Mouse (Mus musculus) ES-E14 (cell line): ENCODE measurements around the gene Spata5. TPM values are rescaled to one million over a fixed set of nuclear protein-coding genes. Genes with fewer than 3 reads are reported as not detected.

Experiments used
- DNase-seq: peaks from one replicate; pipeline ENCODE4 v3.0.0-alpha.2; 2013; ENCODE audit warnings: low read depth, low spot score
- H3K27ac ChIP-seq: 2 replicates; pipeline ENCODE4 v1.5.1; 2012; ENCODE audit warnings: low read depth, mild to moderate bottlenecking, low read length, moderate library complexity, mixed read lengths; ENCODE audit not compliant: poor library complexity, insufficient read depth, severe bottlenecking
- H3K36me3 ChIP-seq: 2 replicates; pipeline ENCODE4 v1.6.1; 2012; ENCODE audit warnings: mild to moderate bottlenecking, low read length, moderate library complexity, mixed read lengths; ENCODE audit not compliant: control insufficient read depth, poor library complexity, insufficient read depth, severe bottlenecking
- H3K4me1 ChIP-seq, 2 experiments: fragments of 150-350 bp in 1 of 2; sonication (generic) in 1 of 2; 2 replicates each; pipeline ENCODE4 v1.6.1; 2012; ENCODE audit warnings: low read length in 2 of 2, mild to moderate bottlenecking in 1 of 2, mixed read lengths in 1 of 2; ENCODE audit not compliant: control insufficient read depth in 2 of 2, insufficient read depth in 2 of 2, poor library complexity in 1 of 2
- H3K4me3 ChIP-seq, 2 experiments: fragments of 150-350 bp in 1 of 2; sonication (generic) in 1 of 2; 2 replicates each; pipeline ENCODE4 v1.5.1; 2012; ENCODE audit warnings: low read length in 2 of 2, low read depth in 1 of 2, mild to moderate bottlenecking in 1 of 2, mixed read lengths in 1 of 2; ENCODE audit not compliant: insufficient read depth in 1 of 2, poor library complexity in 1 of 2, severe bottlenecking in 1 of 2
- H3K9ac ChIP-seq: 2 replicates; pipeline ENCODE4 v1.6.1; 2012; ENCODE audit warnings: low read depth, mild to moderate bottlenecking, low read length, mixed read lengths; ENCODE audit not compliant: poor library complexity, insufficient read depth, severe bottlenecking
- H3K9me3 ChIP-seq: fragments of 150-350 bp; sonication (generic); 2 replicates; pipeline ENCODE4 v1.6.1; 2012; ENCODE audit warnings: low read depth, mild to moderate bottlenecking, low read length; ENCODE audit not compliant: control insufficient read depth, insufficient read depth
- CHD2 ChIP-seq: IDR thresholded peaks from 2 replicates; pipeline ENCODE4 v1.6.1; 2014; ENCODE audit warnings: mild to moderate bottlenecking, low read depth, low read length, inconsistent platforms
- HCFC1 ChIP-seq: IDR thresholded peaks from 2 replicates; pipeline ENCODE4 v1.6.1; 2012; ENCODE audit warnings: low read length, inconsistent platforms, borderline replicate concordance; ENCODE audit not compliant: insufficient read depth
- MAFK ChIP-seq: IDR thresholded peaks from 2 replicates; pipeline ENCODE4 v1.6.1; 2014; ENCODE audit warnings: mild to moderate bottlenecking, low read depth, low read length, inconsistent platforms; ENCODE audit not compliant: insufficient read depth
- ZC3H11A ChIP-seq: IDR thresholded peaks from 2 replicates; pipeline ENCODE4 v1.6.1; 2012; ENCODE audit warnings: low read depth, mild to moderate bottlenecking, inconsistent platforms, low read length, borderline replicate concordance
- ZNF384 ChIP-seq: IDR thresholded peaks from 2 replicates; pipeline ENCODE4 v1.6.1; 2012; ENCODE audit warnings: low read depth, low read length, inconsistent platforms
- in situ Hi-C, 2 experiments: fragments of 600-800 bp; cut with MboI; formaldehyde crosslinking; loops; one replicate each; pipeline ENCODE4 v1.15.1; 2025; ENCODE audit warnings: low sequenced_read_pairs in 2 of 2, inconsistent platforms in 1 of 2; ENCODE audit not compliant: unreplicated experiment in 2 of 2
- total RNA-seq: library from RNA; depleted of rRNA; stranded (reverse); fragments of 300-350 nt; gene quantifications from 2 replicates; pipeline ENCODE4 v1.2.3, GENCODE M21; 2012

The Spata5 gene
- total RNA-seq, 1 experiment, result 54.3 TPM

GRCm38 (mm10) chr3:37488173-37488572 is 68.5 kb downstream of the Spata5 start:
- TF ChIP-seq CHD2 (no peak), ZC3H11A (no peak), ZNF384 (no peak), HCFC1 (no peak), MAFK (no peak)
- H3K4me1 ChIP-seq, result no peaks in the 10 kb centered on the region
- DNase-seq, result no peak
- H3K36me3 ChIP-seq, result no peaks in the 10 kb centered on the region; the same call in 1 of the 2 replicates
- no peak overlapping the region for H3K4me3 ChIP-seq
- H3K27ac ChIP-seq, result no peak overlapping the region
- H3K9ac ChIP-seq, result no peak overlapping the region
- no peaks in the 10 kb centered on the region for H3K9me3 ChIP-seq
- in situ Hi-C loops, result no loop called here

GRCm38 (mm10) chr3:37490025-37490424 is 70.3 kb downstream of the Spata5 start:
- Histone ChIP-seq H3K4me1 (no peaks in the 10 kb centered on the region), H3K4me3 (no peak overlapping the region), H3K9ac (no peak overlapping the region), H3K36me3 (no peaks in the 10 kb centered on the region; the same call in 1 of the 2 replicates), H3K9me3 (no peaks in the 10 kb centered on the region), H3K27ac (no peak overlapping the region)
- in situ Hi-C loops, result no loop called here
- no peak for TF ChIP-seq ZNF384
- TF ChIP-seq MAFK, result no peak
- TF ChIP-seq HCFC1, result no peak
- TF ChIP-seq CHD2, result no peak
- no peak for TF ChIP-seq ZC3H11A
- no peak for DNase-seq

GRCm38 (mm10) chr3:37500939-37501338 is 81.2 kb downstream of the Spata5 start:
- TF ChIP-seq ZNF384 (no peak), HCFC1 (no peak), MAFK (no peak), ZC3H11A (no peak), CHD2 (no peak)
- Histone ChIP-seq H3K27ac (no peak overlapping the region), H3K9ac (no peak overlapping the region), H3K4me3 (no peak overlapping the region), H3K36me3 (no peaks in the 10 kb centered on the region), H3K9me3 (no peaks in the 10 kb centered on the region), H3K4me1 (no peaks in the 10 kb centered on the region)
- in situ Hi-C loops, result no loop called here
- no peak for DNase-seq

- no peaks in the 10 kb centered on the region for H3K9me3 ChIP-seq
- no peak overlapping the region for H3K4me3 ChIP-seq
- no peak overlapping the region for H3K27ac ChIP-seq
- no peak overlapping the region for H3K9ac ChIP-seq
- TF ChIP-seq ZC3H11A (no peak), HCFC1 (no peak), ZNF384 (no peak), CHD2 (no peak), MAFK (no peak)
- DNase-seq, result no peak
- in situ Hi-C loops, result no loop called here
- no peaks in the 10 kb centered on the region for H3K4me1 ChIP-seq
- no peaks in the 10 kb centered on the region for H3K36me3 ChIP-seq
Observed at GRCm38 (mm10) chr3:37502552-37502951, 82.9 kb downstream of the Spata5 start.

- Histone ChIP-seq H3K36me3 (no peaks in the 10 kb centered on the region), H3K9me3 (no peaks in the 10 kb centered on the region), H3K4me1 (no peaks in the 10 kb centered on the region), H3K9ac (no peak overlapping the region), H3K27ac (no peak overlapping the region), H3K4me3 (no peak overlapping the region)
- TF ChIP-seq CHD2 (no peak), MAFK (no peak), ZC3H11A (no peak), ZNF384 (no peak), HCFC1 (no peak)
- no peak for DNase-seq
- in situ Hi-C loops, result no loop called here
Observed at GRCm38 (mm10) chr3:37503846-37504245, 84.2 kb downstream of the Spata5 start.
